Mouse (Mus musculus): ENCODE measurements at regions not wholly inside any gene's neighbourhood (a gene's known extent, or its start where the extent isn't known, plus 50 kb on each side); places are given as distances from the start of the nearest gene placed in this dataset.

DNA sequence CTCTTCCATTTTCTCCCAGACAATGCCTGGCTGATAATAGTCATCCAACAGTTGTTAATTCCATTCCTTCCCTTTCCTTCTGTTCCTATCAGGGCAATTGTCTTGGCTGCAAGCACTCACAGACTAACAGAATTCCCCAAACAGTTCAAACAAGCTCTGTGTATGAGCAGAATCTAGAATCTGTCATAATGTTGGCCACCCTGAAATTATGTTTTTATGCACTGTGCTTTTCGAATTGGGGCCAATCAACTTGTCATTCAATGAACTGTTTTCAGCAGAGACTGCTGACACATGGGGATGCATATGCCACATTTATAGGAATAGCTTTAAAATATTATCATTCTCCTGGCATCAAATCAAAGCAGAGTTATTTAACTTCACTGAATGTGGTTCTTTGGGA lies 235.8 kb upstream of the Tmtc4 start:
- DNase-seq (ENCODE audit: low spot score) (no peak), ATAC-seq (replicated peaks; ENCODE audit: low FRiP score, low read depth) (no peak)
- Histone ChIP-seq H3K27ac (no peak overlapping the region), H3K4me2 (ENCODE audit: low read length) (no peak overlapping the region), H3K4me1 (replicated peaks; ENCODE audit: insufficient read depth, low read length) (no peaks in the 10 kb centered on the region), H3K27me3 (ENCODE audit: insufficient read depth, low read length) (no peaks in the 10 kb centered on the region), H3K9ac (ENCODE audit: low read depth, low read length) (no peak overlapping the region), H3K9me3 (replicated peaks; ENCODE audit: low read length) (no peaks in the 10 kb centered on the region), H3K4me3 (replicated peaks; ENCODE audit: low read depth, low read length) (no peak overlapping the region), H3K36me3 (ENCODE audit: insufficient read depth, low read length) (no peaks in the 10 kb centered on the region)
- WGBS = 68% methylated on average over 1 of the region's 1 CpGs
- TF ChIP-seq CTCF (IDR thresholded peaks at IDR 0.05; ENCODE audit: low read depth) = no peak

DNA sequence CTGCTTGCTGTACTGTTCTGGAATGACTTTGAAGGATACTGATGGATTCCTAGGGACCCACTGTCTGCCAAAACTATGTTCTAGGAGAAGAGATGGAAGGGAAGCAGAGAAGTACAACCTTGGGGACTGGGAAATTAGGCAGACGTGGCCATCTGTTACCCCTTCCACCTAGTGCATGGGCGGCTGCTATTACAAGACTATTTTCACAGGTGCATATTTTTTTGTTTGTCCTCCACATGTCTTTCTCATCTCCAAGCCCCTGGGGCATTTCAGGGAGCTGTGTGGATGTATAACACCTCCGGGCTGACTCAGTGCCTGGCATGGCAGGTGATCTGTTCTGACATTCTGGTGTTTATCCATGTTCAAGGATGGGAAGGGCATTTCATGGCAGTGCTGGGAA lies 226.4 kb upstream of the Tmtc4 start:
- Histone ChIP-seq H3K4me2 (ENCODE audit: low read length) (no peak overlapping the region), H3K4me1 (replicated peaks; ENCODE audit: insufficient read depth, low read length) (no peaks in the 10 kb centered on the region), H3K4me3 (replicated peaks; ENCODE audit: low read depth, low read length) (no peak overlapping the region), H3K9ac (ENCODE audit: low read depth, low read length) (no peak overlapping the region), H3K27me3 (ENCODE audit: insufficient read depth, low read length) (no peaks in the 10 kb centered on the region), H3K9me3 (replicated peaks; ENCODE audit: low read length) (no peaks in the 10 kb centered on the region), H3K27ac (no peak overlapping the region), H3K36me3 (ENCODE audit: insufficient read depth, low read length) (no peaks in the 10 kb centered on the region)
- DNase-seq (ENCODE audit: low spot score) = no peak
- 73% methylated on average over 3 of the region's 3 CpGs for WGBS
- no peak for TF ChIP-seq CTCF (IDR thresholded peaks at IDR 0.05; ENCODE audit: low read depth)
- ATAC-seq (replicated peaks; ENCODE audit: low FRiP score, low read depth) = no peak

DNA sequence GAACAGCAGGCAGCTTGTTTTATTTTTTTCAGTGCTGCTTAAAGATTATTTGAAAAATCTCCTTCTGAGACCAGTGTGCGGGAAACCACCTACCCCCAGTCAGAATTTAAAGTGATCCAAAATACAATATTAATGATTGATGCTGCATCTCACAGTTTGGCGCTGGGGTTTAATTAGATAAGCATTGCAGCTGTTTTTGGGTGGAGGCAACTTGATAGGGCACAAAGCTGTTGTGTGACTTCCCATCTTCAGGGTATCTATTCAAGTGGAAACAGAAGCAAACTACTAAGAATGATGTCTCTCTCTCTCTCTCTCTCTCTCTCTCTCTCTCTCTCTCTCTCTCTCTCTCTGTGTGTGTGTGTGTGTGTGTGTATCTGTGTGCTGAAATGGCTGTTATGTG lies 219.0 kb upstream of the Tmtc4 start:
- H3K4me2 ChIP-seq (ENCODE audit: low read length) = no peak overlapping the region
- TF ChIP-seq CTCF (IDR thresholded peaks at IDR 0.05; ENCODE audit: low read depth) = no peak
- ATAC-seq (replicated peaks; ENCODE audit: low FRiP score, low read depth) (no peak), DNase-seq (ENCODE audit: low spot score) (no peak)
- no peak overlapping the region for H3K27ac ChIP-seq
- H3K9ac ChIP-seq (ENCODE audit: low read depth, low read length) = no peak overlapping the region
- no peaks in the 10 kb centered on the region for H3K4me1 ChIP-seq (replicated peaks; ENCODE audit: insufficient read depth, low read length)
- no peaks in the 10 kb centered on the region for H3K9me3 ChIP-seq (replicated peaks; ENCODE audit: low read length)
- H3K27me3 ChIP-seq (ENCODE audit: insufficient read depth, low read length) = no peaks in the 10 kb centered on the region
- no peak overlapping the region for H3K4me3 ChIP-seq (replicated peaks; ENCODE audit: low read depth, low read length)
- 33% methylated on average over 2 of the region's 2 CpGs for WGBS
- no peaks in the 10 kb centered on the region for H3K36me3 ChIP-seq (ENCODE audit: insufficient read depth, low read length)

DNA sequence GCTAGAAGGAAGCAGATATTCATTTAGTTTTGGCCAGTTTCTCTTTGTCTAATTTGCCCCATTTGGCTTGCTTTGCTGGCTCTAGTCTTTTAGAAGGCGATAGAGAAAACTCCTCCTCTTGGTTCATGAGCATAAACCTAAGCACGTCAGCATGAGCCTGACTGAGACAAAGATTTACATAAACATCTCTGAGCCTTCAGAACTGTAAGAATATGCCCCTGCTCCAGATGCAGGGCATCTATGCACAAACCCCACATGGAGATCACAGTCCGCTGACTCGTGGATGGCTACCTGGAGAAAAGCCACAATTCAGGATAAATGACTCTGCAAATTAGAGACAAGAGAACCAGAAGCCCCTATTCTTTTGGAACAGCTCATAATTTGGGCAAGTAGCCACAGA lies 218.5 kb upstream of the Tmtc4 start:
- H3K27me3 ChIP-seq (ENCODE audit: insufficient read depth, low read length) = no peaks in the 10 kb centered on the region
- ATAC-seq (replicated peaks; ENCODE audit: low FRiP score, low read depth) = no peak
- WGBS = 46% methylated on average over 4 of the region's 4 CpGs
- no peak overlapping the region for H3K9ac ChIP-seq (ENCODE audit: low read depth, low read length)
- H3K9me3 ChIP-seq (replicated peaks; ENCODE audit: low read length) = no peaks in the 10 kb centered on the region
- peak overlapping the region; percentile 25 for H3K4me2 ChIP-seq (ENCODE audit: low read length)
- no peak for TF ChIP-seq CTCF (IDR thresholded peaks at IDR 0.05; ENCODE audit: low read depth)
- H3K4me3 ChIP-seq (replicated peaks; ENCODE audit: low read depth, low read length) = no peak overlapping the region
- no peaks in the 10 kb centered on the region for H3K4me1 ChIP-seq (replicated peaks; ENCODE audit: insufficient read depth, low read length)
- no peak overlapping the region for H3K27ac ChIP-seq
- H3K36me3 ChIP-seq (ENCODE audit: insufficient read depth, low read length) = no peaks in the 10 kb centered on the region
- DNase-seq (ENCODE audit: low spot score) = peak; percentile 19

DNA sequence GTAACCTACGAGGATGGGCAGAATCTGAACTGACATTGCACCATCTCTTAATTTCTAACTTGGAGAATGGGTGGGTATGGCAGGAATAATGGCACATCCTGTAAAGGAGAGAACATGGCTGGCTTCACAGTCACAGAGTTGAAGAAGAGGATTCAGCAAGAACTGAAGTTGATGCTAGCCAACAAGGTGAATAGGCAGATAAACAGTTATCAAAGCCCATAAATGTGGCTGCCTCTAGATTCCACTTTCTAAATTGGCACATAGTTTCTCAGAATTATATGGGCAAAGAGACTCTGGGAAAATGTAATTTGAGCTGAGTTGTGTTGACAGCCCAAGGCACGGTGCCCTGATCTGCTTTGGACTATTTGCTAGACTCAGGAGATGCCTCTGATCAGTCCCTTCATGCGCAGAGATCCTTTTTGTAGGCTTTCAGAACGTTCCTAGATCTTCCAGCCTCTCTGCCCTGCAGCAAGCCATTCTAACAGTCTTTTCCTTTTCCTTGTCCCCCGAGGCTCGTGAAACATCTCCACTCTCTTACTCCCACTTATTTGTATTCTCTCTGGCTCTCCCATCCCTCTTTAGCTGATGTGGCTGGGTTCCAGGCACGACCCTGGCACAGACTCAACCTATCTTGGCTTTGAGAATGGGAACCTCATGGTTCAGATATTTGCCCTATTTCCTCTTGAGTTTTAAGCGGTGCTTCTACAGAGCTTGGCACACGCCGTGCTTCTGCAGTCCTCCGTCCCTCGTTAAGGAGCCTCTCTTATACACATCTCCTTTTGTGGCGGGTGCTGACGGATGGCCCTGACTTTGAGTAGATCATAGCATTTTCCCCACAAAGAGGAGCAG lies 217.8 kb upstream of the Tmtc4 start:
- WGBS = 49% methylated on average over 14 of the region's 14 CpGs
- Histone ChIP-seq H3K9ac (ENCODE audit: low read depth, low read length) (no peak overlapping the region), H3K9me3 (replicated peaks; ENCODE audit: low read length) (no peaks in the 10 kb centered on the region), H3K27me3 (ENCODE audit: insufficient read depth, low read length) (no peaks in the 10 kb centered on the region), H3K4me1 (replicated peaks; ENCODE audit: insufficient read depth, low read length) (no peaks in the 10 kb centered on the region), H3K4me2 (ENCODE audit: low read length) (peak overlapping the region; percentile 25), H3K4me3 (replicated peaks; ENCODE audit: low read depth, low read length) (no peak overlapping the region), H3K36me3 (ENCODE audit: insufficient read depth, low read length) (no peaks in the 10 kb centered on the region), H3K27ac (no peak overlapping the region)
- TF ChIP-seq CTCF (IDR thresholded peaks at IDR 0.05; ENCODE audit: low read depth) = no peak
- peak; percentile 33 for DNase-seq (ENCODE audit: low spot score)
- ATAC-seq (replicated peaks; ENCODE audit: low FRiP score, low read depth) = no peak

DNA sequence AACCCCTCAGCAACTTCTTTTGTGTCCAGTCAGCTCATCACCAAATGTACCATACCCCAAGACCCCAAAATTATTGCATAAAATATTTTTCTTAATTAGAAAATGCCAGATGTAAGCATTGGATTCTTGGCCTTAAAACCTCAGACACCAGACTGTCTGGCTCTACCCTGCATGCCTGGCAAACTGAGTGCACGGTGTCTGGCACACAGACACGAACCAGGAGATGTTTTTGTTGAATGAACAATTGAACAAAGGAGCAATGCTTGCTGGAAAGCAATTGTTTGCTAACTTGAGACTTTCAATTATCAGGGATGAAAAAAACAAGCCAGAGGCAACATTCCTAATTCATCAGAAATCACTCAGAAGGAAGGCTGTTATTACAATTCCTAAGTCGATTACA lies 215.3 kb upstream of the Tmtc4 start:
- Histone ChIP-seq H3K27me3 (ENCODE audit: insufficient read depth, low read length) (no peaks in the 10 kb centered on the region), H3K9me3 (replicated peaks; ENCODE audit: low read length) (no peaks in the 10 kb centered on the region), H3K9ac (ENCODE audit: low read depth, low read length) (no peak overlapping the region), H3K4me1 (replicated peaks; ENCODE audit: insufficient read depth, low read length) (no peaks in the 10 kb centered on the region), H3K36me3 (ENCODE audit: insufficient read depth, low read length) (no peaks in the 10 kb centered on the region), H3K27ac (no peak overlapping the region), H3K4me2 (ENCODE audit: low read length) (no peak overlapping the region), H3K4me3 (replicated peaks; ENCODE audit: low read depth, low read length) (no peak overlapping the region)
- DNase-seq (ENCODE audit: low spot score) = no peak
- WGBS = 73% methylated on average over 3 of the region's 3 CpGs
- TF ChIP-seq CTCF (IDR thresholded peaks at IDR 0.05; ENCODE audit: low read depth) = no peak
- no peak for ATAC-seq (replicated peaks; ENCODE audit: low FRiP score, low read depth)

DNA sequence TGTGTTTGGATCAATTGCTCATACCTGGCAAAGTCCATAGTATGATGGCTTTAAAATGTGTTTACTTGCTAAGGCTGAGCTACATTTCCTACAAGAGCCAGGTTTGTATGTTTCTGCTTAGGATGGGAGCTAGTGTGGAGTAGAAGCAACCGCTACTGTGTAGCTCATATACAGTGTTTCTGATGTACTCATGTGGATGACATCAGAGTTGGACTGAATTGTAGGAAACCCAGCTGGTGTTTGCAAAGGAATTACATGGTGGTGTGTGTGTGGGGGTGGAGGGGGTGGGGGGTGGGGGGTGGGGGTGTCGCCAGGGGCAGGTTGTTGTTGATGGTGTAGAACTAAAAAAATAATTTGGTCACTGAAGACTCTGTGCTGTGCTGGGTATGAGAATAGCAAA lies 208.7 kb upstream of the Tmtc4 start:
- Histone ChIP-seq H3K27ac (no peak overlapping the region), H3K9me3 (replicated peaks; ENCODE audit: low read length) (no peaks in the 10 kb centered on the region), H3K4me1 (replicated peaks; ENCODE audit: insufficient read depth, low read length) (no peaks in the 10 kb centered on the region), H3K9ac (ENCODE audit: low read depth, low read length) (no peak overlapping the region), H3K27me3 (ENCODE audit: insufficient read depth, low read length) (no peaks in the 10 kb centered on the region), H3K4me3 (replicated peaks; ENCODE audit: low read depth, low read length) (no peak overlapping the region), H3K36me3 (ENCODE audit: insufficient read depth, low read length) (no peaks in the 10 kb centered on the region), H3K4me2 (ENCODE audit: low read length) (no peak overlapping the region)
- DNase-seq (ENCODE audit: low spot score) (no peak), ATAC-seq (replicated peaks; ENCODE audit: low FRiP score, low read depth) (no peak)
- no peak for TF ChIP-seq CTCF (IDR thresholded peaks at IDR 0.05; ENCODE audit: low read depth)
- 65% methylated on average over 2 of the region's 2 CpGs for WGBS
